Mouse (Mus musculus): ENCODE measurements at regions not wholly inside any gene's neighbourhood (a gene's known extent, or its start where the extent isn't known, plus 50 kb on each side); places are given as distances from the start of the nearest gene placed in this dataset.

DNA sequence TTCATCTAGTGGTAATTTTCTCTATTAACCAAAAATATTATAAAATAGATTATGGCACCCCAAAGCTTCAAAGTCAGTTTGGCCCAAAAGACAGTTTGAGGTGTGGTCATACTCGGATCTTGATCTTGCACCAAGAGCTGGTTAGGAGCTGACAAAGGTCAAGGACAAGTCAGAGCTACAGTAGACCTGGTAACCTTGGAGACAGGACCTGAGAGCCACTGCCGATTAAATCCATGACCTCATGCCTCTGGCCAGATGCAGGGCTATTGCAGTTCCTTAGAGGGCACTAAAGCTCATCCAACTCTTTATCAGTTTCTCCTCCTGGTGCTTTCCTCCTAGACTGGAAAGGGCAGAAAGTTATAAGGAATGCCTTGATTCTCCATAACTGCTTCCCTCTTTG, 302.4 kb upstream of the Gm4791 start:
- no peaks in the 10 kb centered on the region for H3K4me1 ChIP-seq (ENCODE audit: control insufficient read depth, insufficient read depth, low read length)

DNA sequence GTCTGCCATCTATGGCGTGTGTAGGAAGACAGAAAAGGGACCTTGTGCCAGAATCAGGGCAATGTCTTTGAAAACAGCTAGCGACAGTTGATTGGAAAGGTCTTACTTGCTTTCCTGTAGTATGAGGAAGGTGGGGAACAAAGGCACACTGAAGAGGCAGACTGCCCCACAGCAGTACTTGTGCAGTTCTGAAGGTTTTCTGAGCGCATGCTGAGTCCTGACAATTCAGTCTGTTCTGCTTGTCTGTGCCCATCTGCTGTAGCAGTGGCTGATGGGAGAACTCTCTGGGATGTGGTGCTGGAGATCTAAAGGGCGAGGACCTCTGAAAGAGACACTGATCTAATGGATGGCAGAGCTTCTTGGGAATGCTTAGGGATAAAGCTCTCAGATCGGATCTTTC, 309.2 kb upstream of the Gm4791 start:
- H3K27ac ChIP-seq (ENCODE audit: low read length): no peak overlapping the region
- no peaks in the 10 kb centered on the region for H3K36me3 ChIP-seq (ENCODE audit: control insufficient read depth, insufficient read depth, low read length)
- 75% methylated on average over 5 of the region's 5 CpGs for WGBS
- no peak overlapping the region for H3K9ac ChIP-seq (ENCODE audit: low read length)
- no peaks in the 10 kb centered on the region for H3K9me3 ChIP-seq (replicated peaks; ENCODE audit: control insufficient read depth, low read length)
- no peak for ATAC-seq (ENCODE audit: insufficient read depth, low FRiP score)
- no peaks in the 10 kb centered on the region for H3K4me1 ChIP-seq (ENCODE audit: control insufficient read depth, insufficient read depth, low read length)
- H3K4me2 ChIP-seq (ENCODE audit: low read depth, low read length): no peak overlapping the region
- H3K27me3 ChIP-seq (ENCODE audit: control insufficient read depth, insufficient read depth, low read length): no peaks in the 10 kb centered on the region
- no peak overlapping the region for H3K4me3 ChIP-seq (replicated peaks; ENCODE audit: low read length)

More for the DNA sequence above, 302.4 kb upstream of the Gm4791 start:
- no peaks in the 10 kb centered on the region for H3K27me3 ChIP-seq (ENCODE audit: control insufficient read depth, insufficient read depth, low read length)
- H3K36me3 ChIP-seq (ENCODE audit: control insufficient read depth, insufficient read depth, low read length): no peaks in the 10 kb centered on the region
- no peak overlapping the region for H3K9ac ChIP-seq (ENCODE audit: low read length)
- 68% methylated on average over 2 of the region's 2 CpGs for WGBS
- no peak overlapping the region for H3K4me2 ChIP-seq (ENCODE audit: low read depth, low read length)
- ATAC-seq (ENCODE audit: insufficient read depth, low FRiP score): no peak
- no peaks in the 10 kb centered on the region for H3K9me3 ChIP-seq (replicated peaks; ENCODE audit: control insufficient read depth, low read length)
- H3K27ac ChIP-seq (ENCODE audit: low read length): no peak overlapping the region
- H3K4me3 ChIP-seq (replicated peaks; ENCODE audit: low read length): no peak overlapping the region

DNA sequence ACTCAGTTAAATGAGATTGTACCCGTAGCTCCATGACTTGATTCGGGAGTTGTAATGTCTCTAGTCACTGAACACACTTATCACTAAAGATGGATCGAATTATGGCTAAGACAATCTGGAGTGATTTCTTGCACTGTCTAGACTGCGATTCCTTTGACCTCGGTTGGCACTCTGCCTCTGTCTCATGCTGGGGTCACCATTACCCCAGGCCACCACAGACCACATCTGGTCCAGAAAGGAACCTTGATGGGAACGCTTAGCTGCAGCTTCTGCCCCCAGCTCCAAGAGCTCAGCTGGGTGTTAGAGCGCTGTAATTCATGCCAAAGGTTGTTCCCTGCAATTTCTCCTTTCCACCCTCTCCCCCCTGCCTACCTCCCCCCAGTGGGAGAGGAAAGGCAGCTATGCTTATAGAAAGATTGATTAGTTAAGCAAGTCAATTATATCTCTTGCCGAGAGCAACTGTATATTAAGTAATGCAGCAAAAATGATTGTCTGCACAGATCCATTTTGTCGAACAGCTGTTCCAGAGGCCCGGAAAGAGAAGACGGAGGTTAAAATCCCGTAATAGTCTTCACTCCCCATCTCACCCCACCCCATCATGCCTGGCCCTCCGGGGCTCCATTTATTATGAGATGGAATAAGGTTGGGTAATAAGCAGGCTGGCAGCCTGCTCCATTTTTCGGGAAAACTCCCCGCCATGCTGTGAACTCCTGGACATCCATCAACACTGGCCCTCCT, 314.3 kb upstream of the Gm4791 start:
- H3K36me3 ChIP-seq (ENCODE audit: control insufficient read depth, insufficient read depth, low read length): no peaks in the 10 kb centered on the region
- ATAC-seq (ENCODE audit: insufficient read depth, low FRiP score): no peak
- H3K9ac ChIP-seq (ENCODE audit: low read length): no peak overlapping the region
- no peak overlapping the region for H3K27ac ChIP-seq (ENCODE audit: low read length)
- WGBS: 71% methylated on average over 15 of the region's 15 CpGs
- H3K9me3 ChIP-seq (replicated peaks; ENCODE audit: control insufficient read depth, low read length): no peaks in the 10 kb centered on the region
- H3K4me1 ChIP-seq (ENCODE audit: control insufficient read depth, insufficient read depth, low read length): no peaks in the 10 kb centered on the region
- no peaks in the 10 kb centered on the region for H3K27me3 ChIP-seq (ENCODE audit: control insufficient read depth, insufficient read depth, low read length)
- H3K4me3 ChIP-seq (replicated peaks; ENCODE audit: low read length): no peak overlapping the region
- H3K4me2 ChIP-seq (ENCODE audit: low read depth, low read length): no peak overlapping the region

DNA sequence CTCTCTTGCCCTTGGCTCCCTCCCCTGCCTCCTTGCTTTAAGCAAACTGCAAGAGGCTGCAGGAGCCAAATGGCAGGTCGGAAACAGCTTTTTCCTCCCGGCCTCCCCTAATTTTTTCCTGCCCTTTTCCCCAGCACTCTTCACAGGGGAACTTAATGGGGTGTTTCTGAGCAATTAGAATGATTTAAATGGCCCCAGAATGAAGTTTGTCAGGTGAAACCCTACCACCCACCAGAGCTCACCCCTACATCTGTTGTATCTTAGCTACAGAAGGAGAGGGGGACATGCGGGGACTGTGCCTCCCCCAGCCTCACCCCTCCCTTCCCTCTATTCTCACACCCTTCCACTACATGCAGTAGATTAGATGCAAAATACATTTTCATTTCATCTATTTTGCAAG, 326.5 kb upstream of the Gm4791 start:
- no peaks in the 10 kb centered on the region for H3K4me1 ChIP-seq (ENCODE audit: control insufficient read depth, insufficient read depth, low read length)
- 30% methylated on average over 3 of the region's 3 CpGs for WGBS
- ATAC-seq (ENCODE audit: insufficient read depth, low FRiP score): no peak
- H3K9me3 ChIP-seq (replicated peaks; ENCODE audit: control insufficient read depth, low read length): no peaks in the 10 kb centered on the region
- H3K4me3 ChIP-seq (replicated peaks; ENCODE audit: low read length): no peak overlapping the region
- no peaks in the 10 kb centered on the region for H3K27me3 ChIP-seq (ENCODE audit: control insufficient read depth, insufficient read depth, low read length)
- H3K27ac ChIP-seq (ENCODE audit: low read length): no peak overlapping the region
- H3K4me2 ChIP-seq (ENCODE audit: low read depth, low read length): no peak overlapping the region
- no peaks in the 10 kb centered on the region for H3K36me3 ChIP-seq (ENCODE audit: control insufficient read depth, insufficient read depth, low read length)
- H3K9ac ChIP-seq (ENCODE audit: low read length): no peak overlapping the region

DNA sequence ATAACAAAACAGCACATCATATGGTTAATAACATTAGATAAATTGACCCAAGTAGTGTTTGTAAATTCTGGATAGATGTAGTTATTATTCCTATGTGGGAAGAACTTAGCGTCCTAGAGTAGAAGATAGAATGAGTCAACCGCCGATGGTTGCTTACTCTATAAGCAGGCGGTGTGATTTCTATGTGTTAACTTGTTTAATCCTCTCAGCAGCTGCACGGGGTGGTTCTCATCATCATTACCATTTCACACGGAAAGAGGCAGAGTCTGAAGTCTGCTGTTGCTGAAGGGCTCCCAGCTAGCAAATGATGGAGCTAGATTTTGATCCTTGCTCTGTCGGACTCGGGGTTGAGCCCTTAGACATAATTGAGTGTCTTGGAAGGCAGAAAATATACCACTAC, 334.6 kb upstream of the 4931429L15Rik start:
- Histone ChIP-seq H3K36me3 (ENCODE audit: control insufficient read depth, insufficient read depth, low read length) (no peaks in the 10 kb centered on the region), H3K4me2 (ENCODE audit: low read depth, low read length) (no peak overlapping the region), H3K9ac (ENCODE audit: low read length) (no peak overlapping the region), H3K4me3 (replicated peaks; ENCODE audit: low read length) (no peak overlapping the region), H3K27ac (ENCODE audit: low read length) (no peak overlapping the region), H3K27me3 (ENCODE audit: control insufficient read depth, insufficient read depth, low read length) (no peaks in the 10 kb centered on the region), H3K9me3 (replicated peaks; ENCODE audit: control insufficient read depth, low read length) (no peaks in the 10 kb centered on the region), H3K4me1 (ENCODE audit: control insufficient read depth, insufficient read depth, low read length) (no peaks in the 10 kb centered on the region)
- 78% methylated on average over 8 of the region's 8 CpGs for WGBS
- no peak for ATAC-seq (ENCODE audit: insufficient read depth, low FRiP score)

DNA sequence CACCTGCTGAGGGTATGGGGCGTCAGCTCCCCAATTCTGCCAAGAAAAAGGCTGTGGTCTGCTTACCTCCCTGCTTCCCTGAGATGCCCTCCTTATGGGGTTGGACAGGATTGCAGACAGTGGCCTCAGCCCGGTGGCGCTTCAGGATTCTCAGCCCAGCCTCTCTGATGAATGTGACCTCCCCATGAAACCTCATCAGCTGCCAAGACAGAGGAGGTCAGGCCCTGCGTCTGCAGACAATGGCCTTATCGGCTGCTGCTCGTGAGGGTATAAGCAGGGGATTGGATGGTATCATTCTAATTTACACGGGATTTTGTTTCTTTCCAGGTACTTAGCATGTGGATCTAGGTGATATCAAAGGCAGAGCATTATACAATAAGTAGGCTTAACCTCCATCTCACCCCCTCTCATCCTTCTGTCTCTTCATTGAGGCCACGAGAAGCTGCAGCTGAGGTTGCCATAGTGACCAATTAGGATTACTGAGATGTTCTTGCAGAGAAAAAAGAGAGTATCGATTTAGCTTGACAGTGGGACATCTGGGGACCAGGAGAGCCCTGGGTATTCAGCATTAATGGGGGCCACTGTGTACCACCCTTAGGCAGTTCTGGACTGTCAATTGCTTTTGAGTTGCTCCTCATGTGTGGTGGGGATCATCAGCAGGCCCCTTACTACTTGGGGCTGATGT, 327.6 kb upstream of the 4931429L15Rik start:
- H3K4me3 ChIP-seq (replicated peaks; ENCODE audit: low read length): no peak overlapping the region
- H3K9me3 ChIP-seq (replicated peaks; ENCODE audit: control insufficient read depth, low read length): no peaks in the 10 kb centered on the region
- H3K27me3 ChIP-seq (ENCODE audit: control insufficient read depth, insufficient read depth, low read length): no peaks in the 10 kb centered on the region
- H3K9ac ChIP-seq (ENCODE audit: low read length): no peak overlapping the region
- 62% methylated on average over 9 of the region's 9 CpGs for WGBS
- ATAC-seq (ENCODE audit: insufficient read depth, low FRiP score): no peak
- H3K4me1 ChIP-seq (ENCODE audit: control insufficient read depth, insufficient read depth, low read length): no peaks in the 10 kb centered on the region
- no peak overlapping the region for H3K4me2 ChIP-seq (ENCODE audit: low read depth, low read length)
- no peaks in the 10 kb centered on the region for H3K36me3 ChIP-seq (ENCODE audit: control insufficient read depth, insufficient read depth, low read length)
- no peak overlapping the region for H3K27ac ChIP-seq (ENCODE audit: low read length)

DNA sequence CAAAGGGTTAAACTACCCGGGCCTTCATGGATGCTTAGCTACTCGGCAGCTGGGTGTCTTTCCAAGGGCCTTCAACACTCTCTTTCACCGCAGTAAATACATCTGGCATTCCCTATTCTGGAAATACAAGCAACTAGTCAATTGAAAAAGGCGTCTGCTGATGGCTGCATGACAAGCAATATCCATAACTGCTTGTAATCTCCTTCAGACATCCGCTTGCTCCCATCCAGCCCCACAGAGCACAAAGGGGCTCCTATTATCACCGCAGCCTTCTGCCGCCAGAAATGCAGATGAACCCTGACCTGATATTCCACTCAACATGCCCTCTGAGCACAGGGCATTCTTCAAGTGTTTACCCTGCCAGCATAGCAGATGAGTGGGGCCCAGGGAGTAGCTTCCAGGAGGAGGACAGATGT, 325.7 kb upstream of the 4931429L15Rik start:
- no peaks in the 10 kb centered on the region for H3K4me1 ChIP-seq (ENCODE audit: control insufficient read depth, insufficient read depth, low read length)
- no peak for ATAC-seq (ENCODE audit: insufficient read depth, low FRiP score)
- no peaks in the 10 kb centered on the region for H3K9me3 ChIP-seq (replicated peaks; ENCODE audit: control insufficient read depth, low read length)
- no peak overlapping the region for H3K9ac ChIP-seq (ENCODE audit: low read length)
- no peak overlapping the region for H3K4me2 ChIP-seq (ENCODE audit: low read depth, low read length)
- no peaks in the 10 kb centered on the region for H3K27me3 ChIP-seq (ENCODE audit: control insufficient read depth, insufficient read depth, low read length)
- no peak overlapping the region for H3K4me3 ChIP-seq (replicated peaks; ENCODE audit: low read length)
- 41% methylated on average over 7 of the region's 7 CpGs for WGBS
- H3K36me3 ChIP-seq (ENCODE audit: control insufficient read depth, insufficient read depth, low read length): no peaks in the 10 kb centered on the region
- no peak overlapping the region for H3K27ac ChIP-seq (ENCODE audit: low read length)

DNA sequence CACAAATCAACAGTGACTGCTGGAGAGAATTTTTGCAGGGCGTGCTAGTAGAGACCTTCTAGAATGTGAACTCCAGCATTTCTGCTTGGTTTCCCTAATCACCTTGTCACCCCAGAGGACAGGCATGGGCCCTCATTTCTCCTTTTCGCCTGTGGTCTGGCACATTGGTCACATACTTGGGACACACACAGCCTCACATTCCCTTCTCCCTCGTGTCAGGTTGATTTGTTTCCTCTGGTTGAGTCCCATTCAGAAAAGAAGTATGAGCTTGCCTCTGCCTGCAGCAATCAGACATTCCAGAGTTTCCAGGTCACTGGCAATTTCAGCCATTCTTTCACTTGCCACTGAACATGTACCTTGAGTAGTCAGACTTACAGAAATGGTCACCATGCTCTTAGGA, 323.8 kb upstream of the 4931429L15Rik start:
- Histone ChIP-seq H3K9me3 (replicated peaks; ENCODE audit: control insufficient read depth, low read length) (no peaks in the 10 kb centered on the region), H3K4me3 (replicated peaks; ENCODE audit: low read length) (no peak overlapping the region), H3K9ac (ENCODE audit: low read length) (no peak overlapping the region), H3K27ac (ENCODE audit: low read length) (no peak overlapping the region), H3K4me1 (ENCODE audit: control insufficient read depth, insufficient read depth, low read length) (no peaks in the 10 kb centered on the region), H3K4me2 (ENCODE audit: low read depth, low read length) (no peak overlapping the region), H3K36me3 (ENCODE audit: control insufficient read depth, insufficient read depth, low read length) (no peaks in the 10 kb centered on the region), H3K27me3 (ENCODE audit: control insufficient read depth, insufficient read depth, low read length) (no peaks in the 10 kb centered on the region)
- ATAC-seq (ENCODE audit: insufficient read depth, low FRiP score): no peak
- WGBS: 63% methylated on average over 3 of the region's 3 CpGs

DNA sequence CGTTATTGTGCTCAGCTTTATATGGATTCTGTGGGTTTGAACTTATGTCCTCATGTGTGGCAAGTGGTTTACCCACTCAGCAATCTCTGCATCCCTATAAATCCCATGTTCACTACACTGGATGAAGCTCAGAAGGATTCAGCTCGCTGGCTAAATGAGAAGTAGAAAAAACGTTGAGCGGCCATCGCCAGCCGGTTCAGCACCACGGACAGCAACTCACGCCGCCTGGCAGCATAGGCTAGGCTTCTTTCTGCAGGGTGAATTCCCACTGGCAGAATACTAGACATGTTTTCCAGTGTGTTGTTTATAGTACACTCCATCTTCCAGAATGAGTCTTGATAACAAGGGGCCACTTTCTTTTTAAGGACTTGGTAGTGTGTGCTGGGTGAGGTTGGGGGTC, 322.9 kb upstream of the 4931429L15Rik start:
- Histone ChIP-seq H3K4me1 (ENCODE audit: control insufficient read depth, insufficient read depth, low read length) (no peaks in the 10 kb centered on the region), H3K4me2 (ENCODE audit: low read depth, low read length) (no peak overlapping the region), H3K4me3 (replicated peaks; ENCODE audit: low read length) (no peak overlapping the region), H3K36me3 (ENCODE audit: control insufficient read depth, insufficient read depth, low read length) (no peaks in the 10 kb centered on the region), H3K27me3 (ENCODE audit: control insufficient read depth, insufficient read depth, low read length) (no peaks in the 10 kb centered on the region), H3K9ac (ENCODE audit: low read length) (no peak overlapping the region), H3K27ac (ENCODE audit: low read length) (no peak overlapping the region), H3K9me3 (replicated peaks; ENCODE audit: control insufficient read depth, low read length) (no peaks in the 10 kb centered on the region)
- 8% methylated on average over 9 of the region's 9 CpGs for WGBS
- no peak for ATAC-seq (ENCODE audit: insufficient read depth, low FRiP score)
